Mouse (Mus musculus) midbrain, embryonic 16.5 days (tissue): ENCODE measurements at regions not wholly inside any gene's neighbourhood (a gene's known extent, or its start where the extent isn't known, plus 50 kb on each side); places are given as distances from the start of the nearest gene placed in this dataset.
A peak's percentile ranks its signal among the peaks of the same experiment; 100 is the strongest.

Source experiments
- ATAC-seq: fragments of 200-750 bp; cut with Nextera tagmentation; 2 replicates; pipeline ENCODE4 v1.8.0; 2017; ENCODE audit warnings: moderate TSS enrichment
- H3K27ac ChIP-seq: fragments of 300-500 bp; sonication (generic); 2 replicates; pipeline ENCODE4 v1.5.1; 2014; ENCODE audit warnings: mild to moderate bottlenecking, low read length, mixed read lengths
- H3K27me3 ChIP-seq: fragments of 300-500 bp; sonication (generic); 2 replicates; pipeline ENCODE4 v1.6.1; 2014; ENCODE audit warnings: low read depth, low read length, mixed read lengths; ENCODE audit not compliant: control insufficient read depth, insufficient read depth
- H3K36me3 ChIP-seq: fragments of 300-500 bp; sonication (generic); 2 replicates; pipeline ENCODE4 v1.6.1; 2014; ENCODE audit warnings: mild to moderate bottlenecking, low read length, moderate library complexity, mixed read lengths; ENCODE audit not compliant: control insufficient read depth, insufficient read depth
- H3K4me1 ChIP-seq: fragments of 300-500 bp; sonication (generic); 2 replicates; pipeline ENCODE4 v1.6.1; 2014; ENCODE audit warnings: mild to moderate bottlenecking, low read length, mixed read lengths; ENCODE audit not compliant: control insufficient read depth, insufficient read depth
- H3K4me2 ChIP-seq: fragments of 300-500 bp; sonication (generic); 2 replicates; pipeline ENCODE4 v1.6.1; 2014; ENCODE audit warnings: mild to moderate bottlenecking, low read length, mixed read lengths
- H3K4me3 ChIP-seq: fragments of 300-500 bp; sonication (generic); 2 replicates; pipeline ENCODE4 v1.5.1; 2014; ENCODE audit warnings: low read depth, mild to moderate bottlenecking, low read length, moderate library complexity, mixed read lengths
- H3K9ac ChIP-seq: fragments of 300-500 bp; sonication (generic); 2 replicates; pipeline ENCODE4 v1.6.1; 2014; ENCODE audit warnings: low read depth, low read length, mixed read lengths
- H3K9me3 ChIP-seq: fragments of 300-500 bp; sonication (generic); replicated peaks from 2 replicates; pipeline ENCODE4 v1.6.1; 2014; ENCODE audit warnings: mild to moderate bottlenecking, low read length, mixed read lengths; ENCODE audit not compliant: control insufficient read depth, poor library complexity, severe bottlenecking
- WGBS: fragments of 180-500 bp; shearing (Covaris S2); extraction: QIAGEN DNeasy Blood & Tissue Kit; methylation state at CpG from one replicate; pipeline ENCODE4 v1.1.7; 2014; 5-methylcytosine and 5-hydroxymethylcytosine counted together

GRCm38 (mm10) chr8:12192006-12192405, 86.6 kb upstream of the A230072I06Rik start:
- H3K9ac ChIP-seq, result no peak overlapping the region
- 0 out of 2 replicates have a peak, but pooled peaks cover 3% of the 10 kb centered on the region for H3K4me1 ChIP-seq
- WGBS, result 30% methylated on average over 8 of the region's 8 CpGs
- no peak overlapping the region for H3K4me2 ChIP-seq
- no peak for ATAC-seq
- H3K36me3 ChIP-seq, result no peaks in the 10 kb centered on the region
- no peaks in the 10 kb centered on the region for H3K27me3 ChIP-seq
- no peak overlapping the region for H3K4me3 ChIP-seq
- no peaks in the 10 kb centered on the region for H3K9me3 ChIP-seq
- no peak overlapping the region for H3K27ac ChIP-seq

- no peak overlapping the region for H3K4me2 ChIP-seq
- no peak overlapping the region for H3K27ac ChIP-seq
- H3K9me3 ChIP-seq, result no peaks in the 10 kb centered on the region
- 86% methylated on average over 1 of the region's 1 CpGs for WGBS
- H3K4me1 ChIP-seq, result no peaks in the 10 kb centered on the region; the same call in 1 of the 2 replicates
- ATAC-seq, result no peak
- H3K36me3 ChIP-seq, result no peaks in the 10 kb centered on the region
- H3K4me3 ChIP-seq, result no peak overlapping the region
- no peak overlapping the region for H3K9ac ChIP-seq
- peaks cover 2% of the 10 kb centered on the region; the same call in 1 of the 2 replicates for H3K27me3 ChIP-seq
Measured at GRCm38 (mm10) chr8:12205909-12206308, 72.7 kb upstream of the A230072I06Rik start.

GRCm38 (mm10) chr8:12207412-12207811, 71.2 kb upstream of the A230072I06Rik start:
- no peak overlapping the region for H3K27ac ChIP-seq
- H3K9me3 ChIP-seq, result no peaks in the 10 kb centered on the region
- no peak overlapping the region for H3K4me2 ChIP-seq
- H3K36me3 ChIP-seq, result no peaks in the 10 kb centered on the region
- no peak overlapping the region for H3K9ac ChIP-seq
- whole genome bisulfite sequencing, result 57% methylated on average over 3 of the region's 3 CpGs
- H3K4me3 ChIP-seq, result no peak overlapping the region
- H3K27me3 ChIP-seq, result peaks cover 6% of the 10 kb centered on the region; the same call in 1 of the 2 replicates
- H3K4me1 ChIP-seq, result no peaks in the 10 kb centered on the region; the same call in 1 of the 2 replicates
- ATAC-seq, result no peak; the same call in 1 of the 2 replicates

- WGBS, result 41% methylated on average over 7 of the region's 7 CpGs
- H3K27ac ChIP-seq, result no peak overlapping the region
- peaks cover 31% of the 10 kb centered on the region for H3K27me3 ChIP-seq
- peaks cover 16% of the 10 kb centered on the region for H3K4me1 ChIP-seq
- ATAC-seq, result peak; percentile 29; the same call in 1 of the 2 replicates
- H3K4me2 ChIP-seq, result peak overlapping the region; percentile 49
- peak overlapping the region; percentile 15; the same call in 1 of the 2 replicates for H3K9ac ChIP-seq
- H3K4me3 ChIP-seq, result peak overlapping the region; percentile 16; the same call in 1 of the 2 replicates
- no peaks in the 10 kb centered on the region for H3K36me3 ChIP-seq
- H3K9me3 ChIP-seq, result no peaks in the 10 kb centered on the region
Measured at GRCm38 (mm10) chr8:12213774-12214173, 64.8 kb upstream of the A230072I06Rik start.

GRCm38 (mm10) chr8:12214205-12215019, 64.2 kb upstream of the A230072I06Rik start:
- H3K4me1 ChIP-seq, result peaks cover 16% of the 10 kb centered on the region
- H3K27me3 ChIP-seq, result peaks cover 31% of the 10 kb centered on the region
- peak overlapping the region; percentile 40; the same call in 1 of the 2 replicates for H3K9ac ChIP-seq
- H3K4me2 ChIP-seq, result peak overlapping the region; percentile 49
- H3K4me3 ChIP-seq, result peak overlapping the region; percentile 16; the same call in 1 of the 2 replicates
- no peaks in the 10 kb centered on the region for H3K36me3 ChIP-seq
- 0 out of 2 replicates have a peak overlapping the region, but pooled peaks have one; percentile 18 for H3K27ac ChIP-seq
- WGBS, result 4% methylated on average over 24 of the region's 24 CpGs
- peak; percentile 76 for ATAC-seq
- no peaks in the 10 kb centered on the region for H3K9me3 ChIP-seq

- Histone ChIP-seq H3K4me2 (no peak overlapping the region), H3K36me3 (no peaks in the 10 kb centered on the region), H3K27me3 (peaks cover 8% of the 10 kb centered on the region), H3K4me3 (no peak overlapping the region), H3K9ac (no peak overlapping the region), H3K4me1 (no peaks in the 10 kb centered on the region), H3K9me3 (no peaks in the 10 kb centered on the region), H3K27ac (no peak overlapping the region)
- ATAC-seq, result no peak
- 73% methylated on average over 9 of the region's 9 CpGs for WGBS
Measured at GRCm38 (mm10) chr8:12221506-12221905, 57.1 kb upstream of the A230072I06Rik start.

GRCm38 (mm10) chr8:12223376-12223775, 55.2 kb upstream of the A230072I06Rik start:
- no peak overlapping the region for H3K4me3 ChIP-seq
- no peak overlapping the region for H3K27ac ChIP-seq
- H3K9me3 ChIP-seq, result no peaks in the 10 kb centered on the region
- no peak for ATAC-seq
- no peak overlapping the region for H3K9ac ChIP-seq
- no peak overlapping the region for H3K4me2 ChIP-seq
- 94% methylated on average over 1 of the region's 1 CpGs for WGBS
- H3K36me3 ChIP-seq, result no peaks in the 10 kb centered on the region
- no peaks in the 10 kb centered on the region for H3K4me1 ChIP-seq
- peaks cover 5% of the 10 kb centered on the region; the same call in 1 of the 2 replicates for H3K27me3 ChIP-seq
